Mouse (Mus musculus) cerebellum, adult 2 months (tissue): ENCODE results near the gene Zfp729b. TPM values are rescaled to one million over a fixed set of nuclear protein-coding genes. Genes with fewer than 3 reads are reported as not detected.

Experiments used
- DNase-seq, 2 experiments: peaks; one replicate each; pipeline ENCODE4 v3.0.0; 2021
- H3K27ac ChIP-seq: fragments of 200-500 bp; 2 replicates; pipeline ENCODE4 v1.5.1; 2012; ENCODE audit warnings: low read length, control low read depth, inconsistent platforms; ENCODE audit not compliant: insufficient read depth
- H3K27me3 ChIP-seq: fragments of 200-500 bp; 2 replicates; pipeline ENCODE4 v1.6.1; 2012; ENCODE audit warnings: inconsistent platforms, mild to moderate bottlenecking, low read length, moderate library complexity; ENCODE audit not compliant: control insufficient read depth, insufficient read depth
- H3K4me1 ChIP-seq: fragments of 200-500 bp; 2 replicates; pipeline ENCODE4 v1.6.1; 2011; ENCODE audit warnings: low read length; ENCODE audit not compliant: control insufficient read depth, insufficient read depth
- H3K4me3 ChIP-seq: fragments of 200-500 bp; replicated peaks from 2 replicates; pipeline ENCODE3; 2011; ENCODE audit warnings: mild to moderate bottlenecking, low read depth, low read length, control low read depth; ENCODE audit not compliant: insufficient read depth
- CTCF ChIP-seq: fragments of 200-500 bp; IDR thresholded peaks from 2 replicates; pipeline ENCODE4 v1.5.1; 2011; ENCODE audit warnings: low read depth, mild to moderate bottlenecking, control low read depth, low read length, moderate library complexity, borderline replicate concordance; ENCODE audit not compliant: insufficient read depth
- POLR2A ChIP-seq: fragments of 200-500 bp; IDR thresholded peaks from 2 replicates; pipeline ENCODE4 v1.6.1; 2011; ENCODE audit warnings: low read length, control low read depth, borderline replicate concordance; ENCODE audit not compliant: insufficient read depth
- WGBS: fragments of 180-500 bp; shearing (Covaris S2); methylation state at CpG from one replicate; pipeline ENCODE4 v1.1.7; 2018; 5-methylcytosine and 5-hydroxymethylcytosine counted together
- polyA plus RNA-seq: library from polyadenylated mRNA; depleted of rRNA; stranded (reverse); fragments of >200 nt; gene quantifications from 2 replicates; pipeline ENCODE4 v1.2.3, GENCODE M21; 2012; rRNA removed

The Zfp729b gene
- 3.8 TPM in 2 replicates for polyA plus RNA-seq

DNA sequence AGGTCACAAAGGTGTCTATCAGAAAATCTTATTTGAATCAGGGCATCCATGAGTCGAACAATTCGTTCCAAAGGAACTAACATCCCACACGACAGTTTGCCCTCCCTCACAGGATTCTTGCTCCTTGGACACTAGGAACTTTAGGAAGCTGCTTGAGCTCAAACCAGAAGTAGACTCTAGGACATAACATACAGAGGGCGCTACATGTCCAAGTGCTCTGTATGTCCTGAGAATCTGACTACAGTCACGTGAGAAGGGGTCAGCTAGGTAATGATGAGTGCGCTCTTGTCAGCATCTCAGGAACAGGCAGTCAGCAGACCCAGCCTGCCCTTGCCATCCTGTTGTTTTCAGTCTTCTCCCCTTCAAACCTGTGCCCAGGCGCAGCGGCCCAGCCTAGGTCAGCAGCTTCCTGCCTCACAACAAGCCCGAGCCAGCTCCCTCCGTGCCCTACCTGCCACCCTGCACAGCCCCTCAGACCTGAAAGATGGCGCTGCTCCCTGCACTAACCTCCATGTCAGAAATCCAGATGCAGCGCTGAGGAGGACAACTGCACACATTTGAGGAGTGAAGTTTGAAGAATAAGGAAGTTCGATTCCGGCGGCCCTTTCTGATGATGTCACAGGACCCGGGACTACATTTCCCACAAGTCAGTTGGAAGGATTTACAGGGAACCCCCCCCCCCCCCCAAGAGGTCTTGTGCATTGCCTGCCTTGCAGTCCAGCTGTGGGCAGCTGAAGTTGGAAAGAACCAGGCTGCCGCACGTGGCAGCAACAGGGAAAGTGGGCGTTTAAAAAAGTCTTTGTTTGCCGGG lies at the start of gene Zfp729b:
Gene Zfp729b (minus strand): TSS at position 642 of the 811 bp plus-strand sequence.
- peak; percentile 89 to 93 for DNase-seq
- Histone ChIP-seq H3K4me1 (no peaks in the 10 kb centered on the region), H3K4me3 (peak within 1 kb of the TSS; percentile 85), H3K27me3 (no peaks in the 10 kb centered on the region), H3K27ac (peak within 1 kb of the TSS; percentile 77; the same call in 1 of the 2 replicates)
- WGBS: under 1% methylated on average over 20 of the region's 20 CpGs
- TF ChIP-seq POLR2A (no peak), CTCF (no peak; the same call in 1 of the 2 replicates)

DNA sequence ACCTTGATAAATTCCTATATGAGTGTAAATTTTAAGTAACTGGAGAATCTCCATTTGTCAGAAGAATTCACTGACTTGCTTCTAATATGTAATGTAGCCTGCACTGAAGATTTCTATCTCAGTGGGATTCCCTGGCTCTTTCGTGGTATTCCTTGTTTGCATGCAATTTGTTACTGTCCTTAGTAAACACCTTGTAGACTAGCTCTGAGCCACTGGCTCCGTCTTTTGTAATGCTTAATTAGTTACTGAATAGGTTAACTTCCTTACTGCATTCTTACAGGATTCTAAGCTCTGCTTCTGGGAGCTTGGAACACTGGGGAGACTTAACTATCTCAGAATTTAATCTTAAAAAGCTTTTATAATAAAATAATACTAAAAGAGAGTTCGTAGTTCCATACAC lies 43.0 kb upstream of the Zfp729b start:
- H3K27ac ChIP-seq: no peak overlapping the region
- no peak for TF ChIP-seq CTCF
- no peak overlapping the region for H3K4me3 ChIP-seq
- no peak for DNase-seq
- H3K27me3 ChIP-seq: no peaks in the 10 kb centered on the region
- 32% methylated on average over 3 of the region's 3 CpGs for WGBS
- no peaks in the 10 kb centered on the region for H3K4me1 ChIP-seq

DNA sequence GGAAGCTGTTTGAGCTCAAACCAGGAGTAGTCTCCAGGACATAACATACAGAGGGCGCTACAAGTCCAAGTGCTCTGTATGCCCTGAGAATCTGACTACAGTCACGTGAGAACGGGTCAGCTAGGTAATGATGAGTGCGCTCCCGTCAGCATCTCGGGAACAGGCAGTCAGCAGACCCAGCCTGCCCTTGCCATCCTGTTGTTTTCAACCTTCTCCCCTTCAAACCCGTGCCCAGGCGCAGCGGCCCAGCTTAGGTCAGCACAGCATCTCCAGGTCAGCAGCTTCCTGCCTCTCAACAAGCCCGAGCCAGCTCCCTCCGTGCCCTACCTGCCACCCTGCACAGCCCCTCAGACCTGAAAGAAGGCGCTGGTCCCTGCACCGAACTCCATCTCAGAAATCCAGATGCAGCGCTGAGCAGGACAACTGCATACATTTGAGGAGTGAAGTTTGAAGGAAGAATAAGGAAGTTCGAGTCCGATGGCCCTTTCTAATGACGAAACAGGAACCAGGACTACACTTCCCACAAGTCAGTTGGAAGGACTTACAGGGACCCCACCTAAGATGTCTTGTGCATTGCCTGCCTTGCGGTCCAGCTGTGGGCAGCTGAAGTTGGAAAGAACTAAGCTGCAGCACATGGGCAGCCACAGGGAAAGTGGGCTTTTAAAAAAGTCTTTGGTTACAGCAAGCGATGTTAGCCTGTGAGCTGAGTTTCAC lies 27.9 kb upstream of the Zfp729b start, which contains the start of the genes Gm49345 and Zfp729a:
Gene Gm49345 (minus strand): TSS at position 476 of the 714 bp plus-strand sequence.
Gene Zfp729a (minus strand): TSS at position 498 of the 714 bp plus-strand sequence.
- TF ChIP-seq CTCF: peak; percentile 48; the same call in 1 of the 2 replicates
- no peak; the same call in 1 of the 2 replicates for TF ChIP-seq POLR2A
- Histone ChIP-seq H3K4me1 (no peaks in the 10 kb centered on the region), H3K4me3 (peak within 1 kb of the TSS; percentile 100), H3K27ac (peak within 1 kb of the TSS; percentile 18; the same call in 1 of the 2 replicates), H3K27me3 (no peaks in the 10 kb centered on the region)
- WGBS: under 1% methylated on average over 19 of the region's 19 CpGs
- peak; percentile 84 to 87 for DNase-seq

DNA sequence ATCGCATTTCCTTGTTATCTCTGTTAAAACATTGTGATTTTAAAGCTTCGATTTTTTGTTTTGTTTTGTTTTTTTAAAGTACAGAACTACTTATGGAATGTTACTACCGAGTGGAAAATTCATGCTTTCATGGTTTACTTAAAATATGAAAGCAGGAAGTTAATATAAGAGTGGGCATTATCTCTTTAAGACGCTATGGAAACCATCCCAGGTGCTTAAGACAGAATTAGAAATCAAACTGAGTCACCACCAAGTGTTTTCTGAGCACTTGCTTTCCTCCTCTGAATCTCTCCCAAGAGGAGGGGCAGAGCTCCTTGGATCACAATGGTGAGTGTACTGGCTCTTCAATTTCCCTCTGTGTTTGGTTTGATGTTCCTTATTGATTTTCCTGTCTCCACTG lies 601 bp upstream of the Zfp729b start:
- Histone ChIP-seq H3K27ac (no peak overlapping the region), H3K27me3 (no peaks in the 10 kb centered on the region), H3K4me3 (no peak overlapping the region), H3K4me1 (no peaks in the 10 kb centered on the region)
- no peak for TF ChIP-seq POLR2A
- TF ChIP-seq CTCF: no peak
- peak in 1 of 2 experiments; percentile 24 for DNase-seq
- WGBS: 92% methylated on average over 4 of the region's 4 CpGs

DNA sequence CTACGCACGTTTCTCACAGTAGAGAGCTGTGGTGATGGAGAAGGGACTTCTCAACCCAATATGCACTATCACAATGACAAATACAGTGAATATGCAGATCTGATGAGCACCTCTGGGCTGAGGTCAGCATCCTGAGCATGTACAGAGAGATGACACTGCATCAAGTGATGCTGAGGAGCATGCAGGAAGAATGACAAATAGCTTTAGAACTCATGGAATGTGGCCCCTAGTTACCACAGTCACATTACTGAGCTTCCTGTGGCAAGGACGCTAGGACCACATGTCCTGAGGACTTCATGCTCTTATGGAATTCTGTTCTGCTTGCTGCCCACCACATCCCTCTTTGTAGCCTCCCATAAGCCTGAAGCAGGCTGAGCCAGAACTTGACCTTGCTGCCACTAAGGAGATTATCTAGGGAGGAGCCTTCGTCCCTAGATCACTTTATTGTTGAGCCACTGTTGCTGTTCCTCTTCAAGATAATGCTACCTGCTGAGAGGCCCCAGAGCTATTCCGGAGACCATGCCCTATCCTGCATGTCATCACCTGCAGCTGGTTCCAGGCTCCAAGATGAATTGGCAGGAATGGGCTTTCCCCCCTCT lies 36.8 kb downstream of the Zfp729b start:
- no peak for TF ChIP-seq CTCF
- TF ChIP-seq POLR2A: no peak
- Histone ChIP-seq H3K27ac (no peak overlapping the region), H3K4me1 (no peaks in the 10 kb centered on the region), H3K27me3 (no peaks in the 10 kb centered on the region), H3K4me3 (no peak overlapping the region)
- WGBS: 70% methylated on average over 5 of the region's 5 CpGs
- no peak for DNase-seq

DNA sequence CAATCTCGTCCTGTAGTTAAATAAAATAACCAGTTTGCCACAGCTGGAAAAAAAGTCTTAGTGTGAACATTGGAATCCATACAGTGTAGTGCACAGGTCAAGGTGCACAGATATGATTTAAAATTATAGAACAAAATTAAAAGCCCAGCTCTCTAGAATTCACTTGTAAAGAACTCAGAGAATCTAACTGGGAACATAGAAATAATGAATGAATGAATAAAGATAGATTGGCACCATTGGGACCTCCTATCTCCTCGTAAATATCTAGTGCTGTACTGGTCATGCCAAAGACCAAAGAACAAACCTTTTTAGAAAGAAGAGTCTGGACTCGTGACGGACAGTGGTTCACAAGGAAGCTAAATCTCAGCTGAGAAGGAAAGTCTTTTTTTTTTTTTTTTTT lies 55.8 kb downstream of the Zfp729b start, which contains the start of gene Zfp748:
Gene Zfp748 (minus strand): TSS at position 101 of the 400 bp plus-strand sequence.
- WGBS: 63% methylated on average over 4 of the region's 4 CpGs
- Histone ChIP-seq H3K27ac (peak within 1 kb of the TSS; percentile 27; the same call in 1 of the 2 replicates), H3K4me3 (peak within 1 kb of the TSS; percentile 73), H3K27me3 (no peaks in the 10 kb centered on the region), H3K4me1 (no peaks in the 10 kb centered on the region; the same call in 1 of the 2 replicates)
- DNase-seq: no peak
- TF ChIP-seq CTCF (no peak), POLR2A (no peak)

DNA sequence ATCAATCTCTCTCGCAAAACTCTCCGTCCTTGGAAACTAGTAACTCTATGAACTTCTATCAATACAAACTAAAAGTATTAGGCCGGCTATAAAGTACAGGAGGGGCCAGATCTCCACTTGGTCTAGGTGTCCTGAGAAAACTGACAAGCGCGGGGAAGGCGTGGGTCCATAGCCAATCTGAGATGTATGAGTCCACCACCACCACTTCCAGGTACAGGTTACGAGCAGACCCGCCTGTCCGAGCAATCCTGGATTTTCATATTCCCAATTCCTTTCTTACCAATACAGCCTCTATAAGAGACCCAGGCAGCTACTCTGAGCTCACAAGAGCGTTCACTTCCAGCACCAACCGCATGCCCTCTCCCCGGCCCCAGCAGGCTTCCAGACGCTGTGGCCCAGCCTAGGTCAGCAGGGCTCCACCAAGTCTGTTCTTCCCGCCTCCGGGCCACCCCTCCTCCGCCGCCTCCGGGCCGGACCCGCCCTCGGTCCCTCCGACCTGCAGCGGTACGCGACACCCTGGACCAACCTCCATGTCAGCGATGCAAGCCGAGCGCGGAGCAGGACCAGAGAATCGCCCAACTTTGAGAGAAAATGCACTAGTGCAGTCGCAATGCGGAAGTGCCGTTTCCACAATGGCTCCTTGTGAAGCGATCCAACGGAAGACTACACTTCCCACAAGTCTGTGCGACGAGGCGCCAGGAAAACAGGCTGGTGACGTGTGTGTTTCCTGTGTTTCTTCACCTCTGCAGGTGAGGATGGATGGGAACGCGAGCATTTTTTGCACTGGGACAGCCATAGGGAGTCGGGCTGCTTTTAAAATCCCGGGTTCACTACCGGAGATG lies 56.8 kb downstream of the Zfp729b start:
- H3K27me3 ChIP-seq: no peaks in the 10 kb centered on the region
- WGBS: under 1% methylated on average over 44 of the region's 44 CpGs
- peak overlapping the region; percentile 27; the same call in 1 of the 2 replicates for H3K27ac ChIP-seq
- H3K4me1 ChIP-seq: no peaks in the 10 kb centered on the region; the same call in 1 of the 2 replicates
- H3K4me3 ChIP-seq: peak overlapping the region; percentile 73
- peak; percentile 90 to 93 for DNase-seq
- TF ChIP-seq POLR2A (peak; percentile 86; the same call in 1 of the 2 replicates), CTCF (no peak)
